Mouse (Mus musculus): ENCODE results near the gene Map2k5.

DNA sequence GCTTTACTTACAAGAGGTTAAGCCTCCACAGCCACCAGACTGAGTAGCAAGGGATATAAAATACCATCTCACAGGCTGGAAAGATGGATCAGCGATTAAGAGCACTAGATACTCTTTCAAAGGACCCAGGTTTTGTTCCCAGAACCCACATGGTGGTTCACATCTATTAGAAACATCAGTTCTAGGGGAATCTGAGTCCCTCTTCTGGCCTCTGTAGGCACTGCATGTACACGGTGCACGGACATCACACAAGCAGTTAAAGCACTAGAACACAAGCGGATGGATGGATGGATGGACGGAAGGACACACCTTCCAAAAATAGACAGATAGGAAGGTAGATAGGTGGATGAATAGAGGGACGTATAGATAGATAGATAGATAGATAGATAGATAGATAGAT, 46.5 kb downstream of the Map2k5 start:
- TF ChIP-seq POLR2A (IDR thresholded peaks at IDR 0.05; ENCODE audit: borderline replicate concordance, extremely low read depth, insufficient read depth, insufficient read length, poor library complexity, severe bottlenecking) = no peak
- no peak for TF ChIP-seq CTCF (IDR thresholded peaks at IDR 0.05; ENCODE audit: borderline replicate concordance, extremely low read depth, insufficient read depth, insufficient read length)

All from brain, embryonic 14.5 days (tissue).